1 mouse cellular context compared by ENCODE assay signal in the genomic region with DNA sequence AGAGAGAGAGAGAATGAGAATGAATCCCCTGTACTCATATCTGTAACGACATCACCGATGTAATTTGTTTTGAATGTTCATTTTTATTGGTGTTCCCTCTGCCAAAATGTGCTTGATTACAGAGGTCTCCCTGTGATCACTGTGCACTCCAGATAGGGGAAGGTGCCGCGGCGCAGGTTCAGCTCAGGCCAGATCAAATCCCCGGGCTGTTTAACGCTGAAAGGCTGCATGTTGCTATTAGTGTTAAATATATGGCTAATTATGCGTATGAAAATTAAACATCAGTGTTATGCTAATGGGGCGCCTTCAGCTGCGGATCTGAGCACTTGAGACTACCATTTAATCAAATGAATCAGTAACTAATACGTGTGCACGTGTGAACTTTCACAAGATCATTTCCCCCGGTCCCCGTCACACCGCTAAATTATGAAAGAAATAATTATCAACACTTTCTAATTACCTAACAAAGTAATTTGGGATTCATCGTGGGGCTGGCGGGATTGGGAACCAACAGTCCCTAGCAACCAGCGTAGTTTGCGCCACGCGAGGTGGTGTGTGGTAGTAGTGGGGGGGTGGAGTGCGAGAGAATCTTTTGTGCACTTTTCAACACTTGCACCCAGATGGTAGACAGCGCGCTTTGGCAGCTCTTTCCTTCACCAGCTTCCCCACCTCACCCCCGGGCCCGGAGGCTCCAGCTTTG.
A peak's percentile ranks its signal among the peaks of the same experiment; 100 is the strongest.
TF ChIP-seq lines count a peak whose summit lies in the region.

A gene (plus strand): TSS at position 100 of the 700 bp plus-strand sequence.

TF ChIP-seq in MEL, 35 proteins besides CTCF, POLR2A, EP300 and RAD21 (continued from another document):
- TF ChIP-seq USF1 (IDR thresholded peaks at IDR 0.05; ENCODE audit: low read depth, low read length) (no peak), MXI1 (IDR thresholded peaks at IDR 0.05; ENCODE audit: low read depth, low read length) (peak; percentile 70), MEF2A (IDR thresholded peaks at IDR 0.05; ENCODE audit: extremely low read depth, insufficient replicate concordance, low read depth, low read length, poor library complexity, severe bottlenecking) (no peak), POLR2AphosphoS2 (IDR thresholded peaks at IDR 0.05; ENCODE audit: low read length) (no peak; the same call in 1 of the 2 replicates), CHD1 (IDR thresholded peaks at IDR 0.05; ENCODE audit: low read depth, low read length) (no peak; the same call in 1 of the 2 replicates), ZMIZ1 (IDR thresholded peaks at IDR 0.05; ENCODE audit: low read depth, low read length) (peak; percentile 55; the same call in 1 of the 2 replicates), TAL1 (IDR thresholded peaks at IDR 0.05; ENCODE audit: low read length) (peak; percentile 49), GABPA (IDR thresholded peaks at IDR 0.05; ENCODE audit: low read depth, low read length) (no peak), ZNF384 (IDR thresholded peaks at IDR 0.05; ENCODE audit: low read depth, low read length) (no peak), MAFK (IDR thresholded peaks at IDR 0.05; ENCODE audit: borderline replicate concordance, low read depth, low read length) (no peak), MAX (IDR thresholded peaks at IDR 0.05; ENCODE audit: low read length) (peak; percentile 44; the same call in 1 of the 2 replicates), MAZ (IDR thresholded peaks at IDR 0.05; ENCODE audit: low read depth, low read length) (no peak), TCF12 (IDR thresholded peaks at IDR 0.05; ENCODE audit: low read depth, low read length) (peak; percentile 62; the same call in 1 of the 2 replicates), TBP (IDR thresholded peaks at IDR 0.05; ENCODE audit: low read depth, low read length) (peak; percentile 61), UBTF (IDR thresholded peaks at IDR 0.05; ENCODE audit: borderline replicate concordance, insufficient read depth, low read depth, low read length) (no peak), JUND (IDR thresholded peaks at IDR 0.05; ENCODE audit: low read depth, low read length) (peak; percentile 99), MYB (IDR thresholded peaks at IDR 0.05; ENCODE audit: low read depth, low read length) (no peak), GATA1 (IDR thresholded peaks at IDR 0.05; ENCODE audit: low read depth, low read length) (peak; percentile 59; the same call in 1 of the 2 replicates), BHLHE40 (IDR thresholded peaks at IDR 0.05; ENCODE audit: borderline replicate concordance, low read depth, low read length) (peak; percentile 79), ETS1 (IDR thresholded peaks at IDR 0.05; ENCODE audit: low read depth, low read length) (peak; percentile 81), NRF1 (IDR thresholded peaks at IDR 0.05; ENCODE audit: insufficient read depth, low read depth, low read length, poor library complexity, severe bottlenecking) (no peak; the same call in 1 of the 2 replicates), E2F4 (IDR thresholded peaks at IDR 0.05; ENCODE audit: borderline replicate concordance, low read depth, low read length) (no peak), KAT2A (conservative IDR thresholded peaks at IDR 0.05; ENCODE audit: low read depth, low read length) (no peak; the same call in 1 of the 2 replicates), ZKSCAN1 (IDR thresholded peaks at IDR 0.05; ENCODE audit: low read depth, low read length) (no peak), MYC (IDR thresholded peaks at IDR 0.05; ENCODE audit: low read depth, low read length) (peak; percentile 63; the same call in 1 of the 2 replicates), SIN3A (IDR thresholded peaks at IDR 0.05; ENCODE audit: low read length) (peak; percentile 70), USF2 (IDR thresholded peaks at IDR 0.05; ENCODE audit: borderline replicate concordance in 1 of 2, insufficient read depth in 1 of 2, low read depth in 1 of 2, low read length in 2 of 2) (no peak), NELFE (IDR thresholded peaks at IDR 0.05; ENCODE audit: low read depth, low read length) (peak; percentile 36), ELF1 (IDR thresholded peaks at IDR 0.05; ENCODE audit: low read depth, low read length) (no peak), SMC3 (IDR thresholded peaks at IDR 0.05; ENCODE audit: low read depth, low read length) (no peak)
TF ChIP-seq in MEL: peak in this region for 14.
